Mouse (Mus musculus) hindbrain, embryonic 12.5 days (tissue): ENCODE data around the gene Lemd1. TPM values are rescaled to one million over a fixed set of nuclear protein-coding genes. Genes with fewer than 3 reads are reported as not detected.
A peak's percentile ranks its signal among the peaks of the same experiment; 100 is the strongest.
"Not testable (repeated sequence)": the region's sequence is repeated elsewhere in the genome, so short reads cannot be mapped to it uniquely, and the experiment has no call there.

Experiments used
- ATAC-seq: fragments of 200-750 bp; cut with Nextera tagmentation; 2 replicates; pipeline ENCODE4 v1.8.0; 2017; ENCODE audit warnings: moderate TSS enrichment; ENCODE audit not compliant: low FRiP score
- H3K27ac ChIP-seq: fragments of 300-500 bp; sonication (generic); 2 replicates; pipeline ENCODE4 v1.5.1; 2016; ENCODE audit warnings: mild to moderate bottlenecking
- H3K27me3 ChIP-seq: fragments of 300-500 bp; sonication (generic); 2 replicates; pipeline ENCODE4 v1.6.1; 2016; ENCODE audit warnings: mild to moderate bottlenecking
- H3K36me3 ChIP-seq: fragments of 300-500 bp; sonication (generic); 2 replicates; pipeline ENCODE4 v1.6.1; 2016; ENCODE audit warnings: mild to moderate bottlenecking
- H3K4me1 ChIP-seq: fragments of 300-500 bp; sonication (generic); 2 replicates; pipeline ENCODE4 v1.6.1; 2016
- H3K4me2 ChIP-seq: fragments of 300-500 bp; sonication (generic); replicated peaks from 2 replicates; pipeline ENCODE4 v1.6.1; 2016; ENCODE audit warnings: mild to moderate bottlenecking
- H3K4me3 ChIP-seq: fragments of 300-500 bp; sonication (generic); 2 replicates; pipeline ENCODE4 v1.5.1; 2016; ENCODE audit warnings: mild to moderate bottlenecking
- H3K9ac ChIP-seq: fragments of 300-500 bp; sonication (generic); 2 replicates; pipeline ENCODE4 v1.6.1; 2016; ENCODE audit warnings: mild to moderate bottlenecking, moderate library complexity
- H3K9me3 ChIP-seq: fragments of 300-500 bp; sonication (generic); replicated peaks from 2 replicates; pipeline ENCODE4 v1.6.1; 2016; ENCODE audit warnings: mild to moderate bottlenecking
- WGBS: fragments of 180-500 bp; shearing (Covaris S2); methylation state at CpG from one replicate; pipeline ENCODE4 v1.1.7; 2016; 5-methylcytosine and 5-hydroxymethylcytosine counted together
- polyA plus RNA-seq: library from polyadenylated mRNA; unstranded; fragments of >200 nt; fragmentation: Nextera tagmentation; extraction: Ambion mirVana; gene quantifications from 2 replicates; pipeline ENCODE4 v1.2.1, GENCODE M21; 2016

Lemd1 gene
- polyA plus RNA-seq, 1 experiment from 2014 or later: 10.8 TPM

DNA sequence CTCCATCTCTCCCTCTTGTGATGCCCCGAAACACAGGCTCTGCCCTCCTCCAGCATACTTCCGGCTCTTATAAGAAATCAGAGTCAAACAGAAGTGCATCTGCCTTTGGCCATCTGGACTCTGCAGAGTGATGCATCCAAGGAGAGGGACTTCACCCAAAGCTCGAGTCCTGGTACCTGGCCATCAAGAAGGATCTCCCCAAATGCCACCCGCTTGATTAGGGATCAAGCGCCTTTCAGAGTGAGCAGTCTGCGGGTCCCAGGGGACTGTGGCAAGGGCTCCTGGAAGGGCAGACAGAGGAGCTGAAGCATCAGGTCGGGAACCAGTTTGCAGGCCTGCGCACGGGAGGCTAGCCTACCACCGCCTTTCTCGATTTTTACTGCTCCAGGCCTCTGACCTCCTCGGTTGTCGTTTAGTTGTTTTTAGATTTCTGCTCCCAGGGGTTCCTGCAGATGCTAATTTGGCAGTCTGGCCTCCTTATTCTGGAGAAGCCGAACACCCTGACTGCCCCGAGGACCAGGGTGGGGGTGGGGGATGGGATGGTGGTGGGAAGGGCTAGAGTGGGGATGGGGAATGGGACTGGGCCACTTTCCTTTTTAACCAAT is 38.0 kb upstream of the Lemd1 start:
- H3K27me3 ChIP-seq: peaks cover 5% of the 10 kb centered on the region
- no peak overlapping the region for H3K4me2 ChIP-seq
- H3K4me1 ChIP-seq: peaks cover 18% of the 10 kb centered on the region
- no peak for ATAC-seq
- H3K9ac ChIP-seq: no peak overlapping the region
- no peak overlapping the region for H3K27ac ChIP-seq
- no peaks in the 10 kb centered on the region for H3K9me3 ChIP-seq
- WGBS: 29% methylated on average over 15 of the region's 15 CpGs
- H3K4me3 ChIP-seq: no peak overlapping the region
- no peaks in the 10 kb centered on the region for H3K36me3 ChIP-seq

DNA sequence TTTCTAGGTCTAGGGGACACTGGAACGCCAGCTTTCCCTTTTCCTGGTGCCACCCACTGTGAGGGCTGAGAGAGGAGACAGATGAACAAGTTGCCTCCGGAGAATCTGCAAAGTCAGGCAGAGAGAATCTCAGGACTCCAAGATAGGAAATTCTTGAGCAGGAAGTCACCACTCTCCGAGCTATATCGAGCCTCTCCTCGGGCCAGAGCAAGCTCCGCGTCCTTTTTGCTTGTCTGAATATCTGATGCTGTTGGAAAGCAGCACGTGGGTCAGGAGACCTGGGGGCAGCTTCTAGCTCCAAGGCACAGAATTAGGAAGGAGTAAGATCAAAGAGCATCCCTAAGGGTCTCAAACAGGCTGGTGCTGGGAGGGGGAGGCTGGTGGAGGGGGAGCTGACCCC is 37.5 kb upstream of the Lemd1 start:
- no peak overlapping the region for H3K4me2 ChIP-seq
- H3K36me3 ChIP-seq: no peaks in the 10 kb centered on the region
- H3K27ac ChIP-seq: no peak overlapping the region
- no peak overlapping the region for H3K4me3 ChIP-seq
- H3K9ac ChIP-seq: no peak overlapping the region
- 12% methylated on average over 8 of the region's 8 CpGs for WGBS
- no peak for ATAC-seq
- H3K4me1 ChIP-seq: peaks cover 20% of the 10 kb centered on the region
- H3K27me3 ChIP-seq: peaks cover 10% of the 10 kb centered on the region
- H3K9me3 ChIP-seq: no peaks in the 10 kb centered on the region

DNA sequence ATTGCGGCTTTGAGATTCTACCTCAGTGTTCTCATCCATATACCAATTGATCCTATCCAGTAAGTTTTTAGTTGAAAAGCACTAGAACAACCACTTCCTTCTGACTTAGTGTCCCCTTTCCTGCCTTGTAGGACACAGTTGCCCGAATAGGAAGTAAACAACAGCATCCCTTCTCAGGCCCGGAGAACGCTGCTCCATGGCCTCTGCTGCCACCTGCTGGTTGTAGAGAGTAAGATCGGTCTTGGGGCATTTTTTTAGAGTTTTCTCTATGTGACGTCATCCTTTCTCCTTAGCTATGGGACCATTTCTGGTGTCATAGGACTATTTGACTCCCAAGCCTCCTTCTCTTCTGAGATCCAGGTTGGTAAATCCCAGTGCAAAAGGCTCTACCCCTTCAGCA is 35.5 kb upstream of the Lemd1 start:
- 14% methylated on average over 6 of the region's 6 CpGs for WGBS
- Histone ChIP-seq H3K4me3 (no peak overlapping the region), H3K27ac (no peak overlapping the region), H3K4me2 (no peak overlapping the region), H3K9ac (no peak overlapping the region), H3K36me3 (no peaks in the 10 kb centered on the region), H3K9me3 (no peaks in the 10 kb centered on the region), H3K27me3 (peaks cover 21% of the 10 kb centered on the region), H3K4me1 (peaks cover 37% of the 10 kb centered on the region)
- no peak for ATAC-seq

DNA sequence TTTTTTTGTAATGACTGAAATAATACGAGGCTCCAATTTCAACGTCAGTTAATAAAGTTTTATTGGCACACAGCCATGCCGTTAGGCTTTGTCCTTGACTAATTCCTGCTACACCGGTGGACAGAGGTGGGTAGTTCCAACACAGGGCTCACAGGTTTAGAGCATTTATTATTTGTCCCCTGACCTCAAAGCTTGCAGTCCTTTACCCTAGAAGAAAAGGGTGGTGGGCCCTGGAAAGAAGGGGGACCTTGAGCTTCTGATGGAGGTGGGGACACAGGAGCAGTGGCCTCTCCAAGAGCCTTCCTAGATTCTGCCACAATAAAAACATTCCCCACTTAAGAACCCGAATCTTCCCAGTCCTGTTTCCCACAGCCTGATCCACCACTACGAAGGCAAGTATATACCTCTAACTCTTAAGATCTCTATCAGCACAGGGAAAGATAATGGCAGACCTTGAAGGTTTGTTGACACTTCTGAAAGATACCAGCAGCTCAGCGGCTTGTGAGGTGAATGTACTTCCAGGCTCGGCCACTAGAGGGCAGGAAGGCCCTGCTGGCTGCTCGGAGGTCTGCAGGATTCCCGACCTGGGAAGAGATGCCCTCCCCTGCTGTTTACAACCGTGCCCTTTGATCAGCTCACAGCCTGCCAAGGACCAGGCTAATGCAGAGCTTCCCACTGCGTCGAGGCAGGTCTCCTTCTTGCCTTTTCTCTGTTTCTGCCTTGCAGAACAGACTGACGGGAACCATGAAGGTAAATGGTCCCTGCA is 34.0 kb upstream of the Lemd1 start:
- peak; percentile 74 for ATAC-seq
- Histone ChIP-seq H3K4me3 (no peak overlapping the region), H3K4me2 (peak overlapping the region; percentile 31), H3K9ac (0 out of 2 replicates have a peak overlapping the region, but pooled peaks have one; percentile 28), H3K4me1 (peaks cover 45% of the 10 kb centered on the region), H3K36me3 (no peaks in the 10 kb centered on the region), H3K9me3 (no peaks in the 10 kb centered on the region), H3K27me3 (peaks cover 31% of the 10 kb centered on the region), H3K27ac (0 out of 2 replicates have a peak overlapping the region, but pooled peaks have one; percentile 18)
- WGBS: 27% methylated on average over 14 of the region's 14 CpGs

DNA sequence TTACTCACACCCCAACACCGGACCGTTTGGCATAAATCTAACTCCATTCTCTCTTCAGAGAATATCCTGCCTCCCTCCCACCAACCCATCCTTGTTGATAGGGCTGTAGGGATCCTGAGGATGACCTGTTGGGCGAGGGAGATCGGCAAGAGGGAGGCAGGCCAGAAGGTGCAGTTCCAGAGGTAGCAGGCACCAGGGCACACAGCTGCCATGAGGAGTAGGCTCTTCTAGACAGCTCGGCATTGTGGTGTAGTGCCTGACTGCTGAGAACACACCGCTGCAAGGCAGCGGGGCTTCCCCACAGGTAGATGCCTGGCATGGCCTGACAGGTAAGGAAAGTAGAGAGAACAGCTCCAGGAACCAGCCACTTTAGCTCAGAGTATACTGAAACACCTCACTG is 33.4 kb upstream of the Lemd1 start:
- peak; percentile 41; the same call in 1 of the 2 replicates for ATAC-seq
- WGBS: 18% methylated on average over 7 of the region's 7 CpGs
- Histone ChIP-seq H3K9ac (0 out of 2 replicates have a peak overlapping the region, but pooled peaks have one; percentile 28), H3K36me3 (no peaks in the 10 kb centered on the region), H3K27me3 (peaks cover 31% of the 10 kb centered on the region), H3K4me2 (peak overlapping the region; percentile 31), H3K4me3 (no peak overlapping the region), H3K4me1 (peaks cover 45% of the 10 kb centered on the region), H3K9me3 (no peaks in the 10 kb centered on the region), H3K27ac (0 out of 2 replicates have a peak overlapping the region, but pooled peaks have one; percentile 18)

DNA sequence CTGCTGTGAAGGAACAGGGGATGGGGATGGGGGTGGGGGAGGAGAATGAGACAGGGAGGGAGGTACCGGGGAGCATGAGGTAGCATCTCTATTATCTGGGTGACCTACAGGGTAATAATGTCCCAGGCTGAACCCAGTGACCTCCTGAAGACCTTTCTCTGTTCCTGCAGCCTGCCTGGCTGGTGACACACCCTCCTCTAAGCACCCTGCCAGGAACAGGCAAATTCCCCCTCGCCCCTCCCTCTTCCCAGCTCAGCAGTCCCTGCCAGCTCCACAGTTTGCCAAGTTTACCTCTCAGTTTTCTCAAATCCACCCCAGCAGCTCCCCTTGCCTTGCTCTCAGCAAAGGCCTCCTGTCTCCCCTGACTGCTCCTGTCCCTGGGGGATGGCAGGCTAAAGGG is 32.5 kb upstream of the Lemd1 start:
- H3K27ac ChIP-seq: no peak overlapping the region
- H3K9me3 ChIP-seq: no peaks in the 10 kb centered on the region
- peaks cover 33% of the 10 kb centered on the region for H3K27me3 ChIP-seq
- H3K4me3 ChIP-seq: no peak overlapping the region
- peaks cover 39% of the 10 kb centered on the region for H3K4me1 ChIP-seq
- H3K36me3 ChIP-seq: no peaks in the 10 kb centered on the region
- ATAC-seq: no peak
- no peak overlapping the region for H3K4me2 ChIP-seq
- no peak overlapping the region; the same call in 1 of the 2 replicates for H3K9ac ChIP-seq
- 18% methylated on average over 2 of the region's 2 CpGs for WGBS

DNA sequence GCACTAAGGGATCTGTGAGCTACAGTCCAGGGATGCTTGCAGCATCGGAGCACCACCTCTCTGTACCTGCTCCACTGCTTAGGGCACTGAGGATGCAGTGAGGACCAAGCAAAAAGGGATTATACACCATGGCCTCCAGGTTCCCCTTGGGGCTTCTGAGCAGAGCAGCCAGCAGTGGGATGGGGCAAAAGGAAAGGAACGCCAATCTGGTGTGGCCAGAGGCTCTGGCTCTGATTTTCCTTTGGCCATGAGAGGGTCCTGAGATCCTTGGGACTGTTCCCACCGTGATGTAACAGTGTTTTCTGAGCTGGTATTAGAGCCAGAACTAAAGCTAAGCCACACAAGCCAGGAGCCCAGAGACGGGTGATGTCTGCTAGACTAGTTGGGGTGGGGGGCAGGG is 31.6 kb upstream of the Lemd1 start:
- no peaks in the 10 kb centered on the region for H3K36me3 ChIP-seq
- no peak overlapping the region for H3K4me3 ChIP-seq
- peaks cover 33% of the 10 kb centered on the region for H3K27me3 ChIP-seq
- peak overlapping the region; percentile 13; the same call in 1 of the 2 replicates for H3K9ac ChIP-seq
- no peak overlapping the region for H3K4me2 ChIP-seq
- no peak for ATAC-seq
- H3K9me3 ChIP-seq: no peaks in the 10 kb centered on the region
- H3K27ac ChIP-seq: no peak overlapping the region; the same call in 1 of the 2 replicates
- WGBS: 56% methylated on average over 4 of the region's 4 CpGs
- peaks cover 41% of the 10 kb centered on the region for H3K4me1 ChIP-seq

DNA sequence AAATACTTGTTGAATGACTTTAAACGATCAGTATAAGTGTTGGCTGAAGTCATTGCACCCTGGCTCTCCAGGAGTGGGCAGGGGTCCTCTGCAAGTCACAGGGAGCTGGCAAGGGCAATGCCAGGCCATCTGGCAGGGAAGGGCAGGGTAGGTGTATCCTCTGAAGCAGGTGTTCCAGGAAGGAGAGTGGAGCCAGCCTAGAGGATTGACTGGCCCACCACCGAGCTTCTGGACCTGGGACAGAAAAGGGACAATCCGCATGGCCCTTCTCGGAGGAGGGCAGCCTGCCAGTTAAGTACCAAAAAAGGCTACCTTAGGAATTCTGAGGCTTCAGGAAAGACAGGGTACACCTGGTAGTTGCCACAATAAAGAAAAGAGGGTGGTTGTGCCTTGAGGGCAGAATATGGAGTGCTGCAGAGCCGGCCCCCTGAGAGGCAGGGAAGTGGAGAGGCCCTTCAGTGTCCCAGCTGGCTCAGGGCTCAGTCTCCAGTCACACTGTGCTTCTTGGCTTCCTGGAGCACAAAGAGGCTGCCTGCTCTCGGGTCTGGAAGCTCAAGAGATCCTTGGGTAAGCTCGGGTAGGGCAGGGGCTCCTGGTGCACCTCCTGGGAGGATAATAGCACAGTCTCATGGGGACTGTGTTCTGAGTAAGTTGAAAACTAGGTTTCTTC is 29.9 kb upstream of the Lemd1 start:
- Histone ChIP-seq H3K4me2 (no peak overlapping the region), H3K27me3 (peaks cover 33% of the 10 kb centered on the region), H3K4me1 (peaks cover 46% of the 10 kb centered on the region), H3K27ac (no peak overlapping the region), H3K9ac (no peak overlapping the region), H3K4me3 (no peak overlapping the region), H3K9me3 (no peaks in the 10 kb centered on the region), H3K36me3 (no peaks in the 10 kb centered on the region)
- 57% methylated on average over 7 of the region's 7 CpGs for WGBS
- ATAC-seq: no peak

DNA sequence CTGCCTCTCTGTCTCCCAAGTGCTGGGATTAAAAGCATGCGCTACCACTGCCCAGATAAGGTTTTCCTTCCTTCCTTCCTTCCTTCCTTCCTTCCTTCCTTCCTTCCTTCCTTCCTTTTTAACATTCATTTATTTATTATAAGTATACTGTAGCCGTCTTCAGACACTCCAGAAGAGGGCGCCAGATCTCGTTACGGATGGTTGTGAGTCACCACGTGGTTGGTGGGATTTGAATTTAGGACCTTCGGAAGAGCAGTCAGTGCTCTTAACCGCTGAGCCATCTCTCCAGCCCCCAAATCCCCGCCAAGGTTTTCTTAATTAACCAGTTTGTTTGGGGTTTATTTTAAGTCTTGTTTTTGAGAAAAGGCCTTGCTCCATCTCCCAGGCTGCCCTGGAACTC is 28.6 kb upstream of the Lemd1 start:
- ATAC-seq, H3K36me3 ChIP-seq, H3K4me2 ChIP-seq, H3K4me3 ChIP-seq, H3K9ac ChIP-seq, H3K27ac ChIP-seq, H3K9me3 ChIP-seq: not testable (repeated sequence)
- WGBS: 57% methylated on average over 9 of the region's 9 CpGs
- Histone ChIP-seq H3K27me3 (peaks cover 33% of the 10 kb centered on the region), H3K4me1 (peaks cover 48% of the 10 kb centered on the region)

DNA sequence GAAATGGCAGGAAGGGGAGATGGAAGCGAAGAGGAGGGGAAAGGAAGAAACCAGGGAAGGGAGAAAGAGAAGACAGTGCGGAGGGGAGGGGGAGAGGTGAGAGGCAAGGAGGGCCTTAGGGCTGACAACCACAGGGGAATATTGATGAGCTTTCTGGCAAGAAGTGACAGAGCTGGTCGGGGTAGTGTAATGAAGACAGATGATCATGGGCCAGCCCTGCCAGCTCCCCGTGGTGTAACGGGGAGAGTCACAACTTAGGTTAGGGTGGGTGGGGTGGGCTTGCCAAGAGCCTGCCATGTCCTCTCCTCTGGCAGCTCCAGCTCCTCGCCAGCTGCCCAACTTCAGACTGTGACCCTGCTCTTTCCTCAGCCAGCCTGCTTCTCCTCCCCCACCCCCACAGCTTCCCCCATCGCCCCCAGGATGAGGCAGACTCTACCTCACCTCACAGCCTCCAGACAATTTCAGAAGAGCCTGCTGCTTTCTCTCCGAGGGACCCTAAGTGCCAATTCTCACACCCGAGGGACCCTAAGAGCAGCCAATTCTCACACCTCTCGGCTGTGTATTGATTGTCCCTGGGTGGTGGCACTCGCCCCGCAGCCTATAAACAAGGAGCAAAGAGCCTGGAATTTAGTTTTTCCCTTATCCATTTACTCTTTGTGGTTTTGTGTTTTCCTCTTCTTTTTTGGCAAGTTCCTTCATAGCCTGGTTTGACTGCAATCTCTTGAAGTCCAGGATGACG is 26.3 kb upstream of the Lemd1 start:
- no peak overlapping the region for H3K4me2 ChIP-seq
- WGBS: 24% methylated on average over 13 of the region's 13 CpGs
- H3K9me3 ChIP-seq: no peaks in the 10 kb centered on the region
- no peak overlapping the region for H3K4me3 ChIP-seq
- peak; percentile 80 for ATAC-seq
- peak overlapping the region; percentile 78 for H3K27ac ChIP-seq
- H3K36me3 ChIP-seq: no peaks in the 10 kb centered on the region
- H3K27me3 ChIP-seq: peaks cover 13% of the 10 kb centered on the region
- H3K9ac ChIP-seq: no peak overlapping the region
- H3K4me1 ChIP-seq: peaks cover 42% of the 10 kb centered on the region

DNA sequence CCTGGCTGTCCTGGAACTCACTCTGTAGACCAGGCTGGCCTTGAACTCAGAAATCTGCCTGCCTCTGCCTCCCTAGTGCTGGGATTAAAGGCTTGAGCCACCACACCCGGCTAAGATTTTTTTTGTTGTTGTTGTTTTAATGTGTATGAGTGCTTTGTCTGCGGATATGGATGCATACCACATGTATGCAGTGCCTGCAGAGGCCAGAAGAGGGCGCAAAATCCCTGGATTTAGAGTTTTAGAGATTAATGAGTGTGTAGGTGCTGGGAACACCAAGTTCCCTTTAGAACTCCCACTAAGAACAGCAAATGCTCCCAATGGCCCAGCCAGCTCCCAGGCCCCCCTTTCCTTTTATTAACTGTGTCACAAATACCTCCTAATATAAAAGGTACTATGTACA is 25.4 kb upstream of the Lemd1 start:
- Histone ChIP-seq H3K27me3 (peaks cover 11% of the 10 kb centered on the region), H3K4me2 (no peak overlapping the region), H3K9me3 (no peaks in the 10 kb centered on the region), H3K36me3 (no peaks in the 10 kb centered on the region), H3K4me3 (no peak overlapping the region), H3K9ac (no peak overlapping the region), H3K27ac (no peak overlapping the region), H3K4me1 (peaks cover 39% of the 10 kb centered on the region)
- WGBS: 62% methylated on average over 3 of the region's 3 CpGs
- ATAC-seq: no peak
